In genomic region chr8:82374470-82374869, GRCm38 (mm10) we compare ENCODE assay signal across 20 mouse cellular contexts. TPM values are rescaled to one million over a fixed set of nuclear protein-coding genes. Genes with fewer than 3 reads are reported as not detected.
DNase-seq lines count a peak whose midpoint lies in the region; ATAC-seq and TF ChIP-seq lines count a peak whose summit lies in the region.
"Had no signal": no experiment of that assay in that cellular context is flagged by ENCODE, and none has a peak within 500 bp of the region (broad histone marks: within the 10 kb centered on the region; RNA-seq: fewer than 3 reads in every experiment).

No protein-coding gene starts in this region.

- no peak for TF ChIP-seq RAD21 in MEL (IDR thresholded peaks at IDR 0.05; ENCODE audit: low read depth, low read length)

- TF ChIP-seq POLR2A in MEL (IDR thresholded peaks at IDR 0.05; ENCODE audit: control insufficient read depth in 1 of 2, insufficient read depth in 1 of 2, low read depth in 1 of 2, low read length in 2 of 2, poor library complexity in 1 of 2), result no peak

- no peak for TF ChIP-seq CTCF in MEL (IDR thresholded peaks at IDR 0.05 in 2 of 3, conservative IDR thresholded peaks at IDR 0.05 in 1 of 3; ENCODE audit: control insufficient read depth in 1 of 3, insufficient read depth in 1 of 3, low read depth in 2 of 3, low read length in 3 of 3, poor library complexity in 1 of 3, severe bottlenecking in 1 of 3)

- WGBS in intestine, embryonic 15.5 days, result 29% methylated on average over 4 of the region's 4 CpGs
- WGBS in hindbrain, embryonic 13.5 days, result 85% methylated on average over 4 of the region's 4 CpGs

- no peak overlapping the region for H3K27ac ChIP-seq in MEL (ENCODE audit: control insufficient read depth, low read depth, low read length)
- H3K27ac ChIP-seq in intestine, embryonic 15.5 days, result no peak overlapping the region
- no peak overlapping the region for H3K27ac ChIP-seq in hindbrain, embryonic 13.5 days
- H3K27ac ChIP-seq: forebrain, embryonic 15.5 days; kidney, postnatal 0 days; liver, embryonic 12.5 days had no signal

- no peak overlapping the region for H3K4me3 ChIP-seq in MEL (ENCODE audit: control insufficient read depth in 1 of 2, insufficient read depth in 1 of 2, low read depth in 2 of 2, low read length in 2 of 2)
- no peak overlapping the region for H3K4me3 ChIP-seq in intestine, embryonic 15.5 days (replicated peaks)
- H3K4me3 ChIP-seq in hindbrain, embryonic 13.5 days, result no peak overlapping the region
- H3K4me3 ChIP-seq: forebrain, embryonic 15.5 days; liver, embryonic 12.5 days had no signal

- DNase-seq in heart, adult 8-10 months (ENCODE audit: low spot score), result peak; percentile 42
- DNase-seq in heart, postnatal 10 days, result no peak
- peak; percentile 62 for DNase-seq in MEL (ENCODE audit: low read depth, low spot score)
- DNase-seq in splenic B cell, adult 2 months (ENCODE audit: low read depth, low spot score), result peak; percentile 18
- DNase-seq in thymus, postnatal 36 days, result no peak
- no peak for DNase-seq in gastrocnemius, postnatal 10 days
- DNase-seq: adrenal gland, adult 8-10 months; B cell, adult 2 months; cerebellum, adult 9-10 months; heart, postnatal 4 days; midbrain, embryonic 14.5 days; right cerebral cortex, postnatal 4 days; thymus, adult 18-20 months had no signal

- no peaks in the 10 kb centered on the region for H3K79me2 ChIP-seq in MEL (ENCODE audit: control insufficient read depth, insufficient read depth, low read length, poor library complexity)

- no peak overlapping the region for H3K9ac ChIP-seq in MEL (ENCODE audit: control insufficient read depth, low read depth, low read length, poor library complexity, severe bottlenecking)
- H3K9ac ChIP-seq in intestine, embryonic 15.5 days, result no peak overlapping the region
- H3K9ac ChIP-seq in hindbrain, embryonic 13.5 days, result no peak overlapping the region
- H3K9ac ChIP-seq: forebrain, embryonic 15.5 days; liver, embryonic 12.5 days had no signal

- peak in 1 of 2 experiments; percentile 68; a peak in 2 of 4 replicates for TF ChIP-seq EP300 in MEL (IDR thresholded peaks at IDR 0.05; ENCODE audit: low read depth in 1 of 2, low read length in 2 of 2)

- H3K36me3 ChIP-seq in MEL (ENCODE audit: control insufficient read depth in 1 of 2, insufficient read depth in 2 of 2, low read length in 2 of 2), result peaks cover 0 to 5% of the 10 kb centered on the region in 2 experiments; a peak in 2 of 4 replicates
- no peaks in the 10 kb centered on the region for H3K36me3 ChIP-seq in intestine, embryonic 15.5 days
- no peaks in the 10 kb centered on the region for H3K36me3 ChIP-seq in splenic B cell, adult 2 months (ENCODE audit: control insufficient read depth, insufficient read depth, low read length, poor library complexity, severe bottlenecking)
- no peaks in the 10 kb centered on the region for H3K36me3 ChIP-seq in hindbrain, embryonic 13.5 days
- H3K36me3 ChIP-seq: forebrain, embryonic 15.5 days; liver, embryonic 12.5 days had no signal

- no peaks in the 10 kb centered on the region for H3K4me1 ChIP-seq in MEL (ENCODE audit: control insufficient read depth in 1 of 2, insufficient read depth in 2 of 2, low read length in 2 of 2)
- no peaks in the 10 kb centered on the region; the same call in 1 of the 2 replicates for H3K4me1 ChIP-seq in intestine, embryonic 15.5 days (replicated peaks)
- H3K4me1 ChIP-seq in hindbrain, embryonic 13.5 days (replicated peaks), result no peaks in the 10 kb centered on the region
- H3K4me1 ChIP-seq: forebrain, embryonic 15.5 days; liver, embryonic 12.5 days had no signal

- peak; percentile 89 for ATAC-seq in intestine, embryonic 15.5 days
- no peak for ATAC-seq in hindbrain, embryonic 13.5 days (ENCODE audit: low FRiP score)
- ATAC-seq: forebrain, embryonic 15.5 days; inflammation-experienced regulatory T-cells, adult 6 months; liver, embryonic 12.5 days had no signal

- H3K27me3 ChIP-seq in MEL (ENCODE audit: control insufficient read depth in 1 of 2, insufficient read depth in 2 of 2, low read length in 2 of 2), result no peaks in the 10 kb centered on the region
- no peaks in the 10 kb centered on the region for H3K27me3 ChIP-seq in intestine, embryonic 15.5 days (replicated peaks)
- no peaks in the 10 kb centered on the region for H3K27me3 ChIP-seq in splenic B cell, adult 2 months (ENCODE audit: control insufficient read depth, insufficient read depth, low read length, poor library complexity, severe bottlenecking)
- H3K27me3 ChIP-seq in hindbrain, embryonic 13.5 days, result no peaks in the 10 kb centered on the region
- H3K27me3 ChIP-seq: forebrain, embryonic 15.5 days; liver, embryonic 12.5 days had no signal

- H3K9me3 ChIP-seq in MEL (replicated peaks; ENCODE audit: insufficient read depth, low read length), result no peaks in the 10 kb centered on the region
- H3K9me3 ChIP-seq in intestine, embryonic 15.5 days, result no peaks in the 10 kb centered on the region
- no peaks in the 10 kb centered on the region for H3K9me3 ChIP-seq in hindbrain, embryonic 13.5 days
- H3K9me3 ChIP-seq: forebrain, embryonic 15.5 days; liver, embryonic 12.5 days had no signal

- H3K4me2 ChIP-seq in intestine, embryonic 15.5 days (replicated peaks), result no peak overlapping the region
- H3K4me2 ChIP-seq in hindbrain, embryonic 13.5 days, result no peak overlapping the region
- H3K4me2 ChIP-seq: forebrain, embryonic 15.5 days; heart, embryonic 11.5 days; liver, embryonic 12.5 days had no signal

- intact Hi-C loops in heart, postnatal 10 days (cut with DNase I), result no loop called here

TF ChIP-seq in MEL, 35 proteins besides CTCF, POLR2A, EP300 and RAD21:
- TF ChIP-seq JUND (IDR thresholded peaks at IDR 0.05; ENCODE audit: low read depth, low read length) (peak; percentile 51; the same call in 1 of the 2 replicates), MYC (IDR thresholded peaks at IDR 0.05; ENCODE audit: low read depth, low read length) (no peak), ETS1 (IDR thresholded peaks at IDR 0.05; ENCODE audit: low read depth, low read length) (peak; percentile 63; the same call in 1 of the 2 replicates)

RNA-seq across cellular contexts. Expression of gene Il15, which starts 28.6 kb away (rescaled TPM):
- 10 to 100 TPM; 42.2 to 51.6 (median 48.0) TPM for total RNA-seq in heart, adult 8-10 months (2022)
- total RNA-seq in heart, postnatal 10 days (2021), result 10 to 100 TPM; 10.3 to 14.4 TPM
- total RNA-seq in MEL (2012; rRNA removed), result not detected in 2 replicates
- not detected for polyA plus RNA-seq in MEL (2012; ENCODE audit: insufficient read depth in 1 of 2, insufficient read length in 2 of 2, low read depth in 1 of 2, low replicate concordance in 2 of 2, missing spikeins in 1 of 2)
- polyA plus RNA-seq in intestine, embryonic 15.5 days (2015; fragmentation: Nextera tagmentation; extraction: Ambion mirVana), result 10.2 and 10.5 TPM in 2 replicates
- 0.68 and 1.00 TPM in 2 replicates for polyA plus RNA-seq in hindbrain, embryonic 13.5 days (2015; fragmentation: Nextera tagmentation; extraction: Ambion mirVana)
- 1 to 10 TPM; 3.4 to 3.6 TPM for total RNA-seq in gastrocnemius, postnatal 10 days (2021)

Comparison
In these comparisons a context has a peak if more than half of its experiments do, and no peak if none do; other contexts are left out.
1. DNase-seq: peak in heart, adult 8-10 months (single experiment), MEL (single experiment) and splenic B cell, adult 2 months (single experiment); none in heart, postnatal 10 days (0 of 2), thymus, postnatal 36 days (0 of 2) and gastrocnemius, postnatal 10 days (single experiment).